Mouse (Mus musculus) cerebellum, adult 2 months (tissue): Measurements from ENCODE around the gene Efcab14. TPM values are rescaled to one million over a fixed set of nuclear protein-coding genes. Genes with fewer than 3 reads are reported as not detected.

Experiments
- DNase-seq, 2 experiments: peaks; one replicate each; pipeline ENCODE4 v3.0.0; 2021
- H3K27ac ChIP-seq: fragments of 200-500 bp; 2 replicates; pipeline ENCODE4 v1.5.1; 2012; ENCODE audit warnings: low read length, control low read depth, inconsistent platforms; ENCODE audit not compliant: insufficient read depth
- H3K27me3 ChIP-seq: fragments of 200-500 bp; 2 replicates; pipeline ENCODE4 v1.6.1; 2012; ENCODE audit warnings: inconsistent platforms, mild to moderate bottlenecking, low read length, moderate library complexity; ENCODE audit not compliant: control insufficient read depth, insufficient read depth
- H3K4me1 ChIP-seq: fragments of 200-500 bp; 2 replicates; pipeline ENCODE4 v1.6.1; 2011; ENCODE audit warnings: low read length; ENCODE audit not compliant: control insufficient read depth, insufficient read depth
- H3K4me3 ChIP-seq: fragments of 200-500 bp; replicated peaks from 2 replicates; pipeline ENCODE3; 2011; ENCODE audit warnings: mild to moderate bottlenecking, low read depth, low read length, control low read depth; ENCODE audit not compliant: insufficient read depth
- CTCF ChIP-seq: fragments of 200-500 bp; IDR thresholded peaks from 2 replicates; pipeline ENCODE4 v1.5.1; 2011; ENCODE audit warnings: low read depth, mild to moderate bottlenecking, control low read depth, low read length, moderate library complexity, borderline replicate concordance; ENCODE audit not compliant: insufficient read depth
- POLR2A ChIP-seq: fragments of 200-500 bp; IDR thresholded peaks from 2 replicates; pipeline ENCODE4 v1.6.1; 2011; ENCODE audit warnings: low read length, control low read depth, borderline replicate concordance; ENCODE audit not compliant: insufficient read depth
- WGBS: fragments of 180-500 bp; shearing (Covaris S2); methylation state at CpG from one replicate; pipeline ENCODE4 v1.1.7; 2018; 5-methylcytosine and 5-hydroxymethylcytosine counted together
- polyA plus RNA-seq: library from polyadenylated mRNA; depleted of rRNA; stranded (reverse); fragments of >200 nt; gene quantifications from 2 replicates; pipeline ENCODE4 v1.2.3, GENCODE M21; 2012

The Efcab14 gene
- polyA plus RNA-seq, 1 experiment: 52.5 TPM

DNA sequence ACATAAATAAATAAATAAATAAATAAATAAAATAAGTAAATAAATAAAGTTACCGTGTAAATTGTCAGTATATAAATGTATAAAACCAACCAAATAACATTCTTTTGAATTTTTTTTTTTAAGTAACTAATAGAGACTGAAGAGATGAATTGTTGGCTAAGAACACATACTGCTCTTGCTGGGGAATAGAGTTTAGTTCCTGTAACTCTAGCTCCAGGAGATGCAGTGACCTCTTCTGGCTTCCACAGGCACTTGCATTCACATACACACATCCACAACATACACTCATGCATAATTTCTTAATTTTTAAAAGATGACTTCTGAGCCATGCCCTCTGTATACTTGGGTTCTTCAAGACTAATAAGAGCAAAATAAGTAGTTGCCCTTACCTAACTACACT is 17.3 kb downstream of the Efcab14 start:
- no peak overlapping the region for H3K4me3 ChIP-seq
- DNase-seq: no peak
- no peaks in the 10 kb centered on the region for H3K27me3 ChIP-seq
- WGBS: 97% methylated on average over 1 of the region's 1 CpGs
- no peak for TF ChIP-seq CTCF
- no peak for TF ChIP-seq POLR2A
- no peaks in the 10 kb centered on the region for H3K4me1 ChIP-seq
- no peak overlapping the region for H3K27ac ChIP-seq

DNA sequence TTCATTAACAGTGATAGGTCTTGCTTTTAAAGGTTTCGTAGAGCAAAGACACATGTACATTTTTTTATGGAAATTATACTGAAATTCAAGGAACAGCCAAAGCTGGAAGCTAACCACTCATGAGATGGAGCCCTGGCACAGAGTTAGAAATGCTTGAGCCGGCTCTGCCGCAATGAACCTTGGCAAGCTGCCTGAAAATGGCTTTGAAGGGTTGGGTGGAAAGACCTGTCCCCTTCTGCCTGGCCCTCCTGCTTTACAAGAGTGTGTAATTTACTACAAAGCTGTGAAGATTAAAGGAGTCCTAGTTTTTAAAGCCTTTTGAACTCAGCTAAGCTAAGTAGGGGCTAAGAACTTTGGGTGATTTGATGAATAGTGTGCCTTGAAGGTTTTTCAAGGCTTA is 23.7 kb downstream of the Efcab14 start:
- DNase-seq: peak in 1 of 2 experiments; percentile 23
- Histone ChIP-seq H3K27me3 (no peaks in the 10 kb centered on the region), H3K4me3 (no peak overlapping the region), H3K4me1 (no peaks in the 10 kb centered on the region), H3K27ac (no peak overlapping the region)
- 28% methylated on average over 3 of the region's 3 CpGs for WGBS
- TF ChIP-seq CTCF: no peak
- no peak for TF ChIP-seq POLR2A

DNA sequence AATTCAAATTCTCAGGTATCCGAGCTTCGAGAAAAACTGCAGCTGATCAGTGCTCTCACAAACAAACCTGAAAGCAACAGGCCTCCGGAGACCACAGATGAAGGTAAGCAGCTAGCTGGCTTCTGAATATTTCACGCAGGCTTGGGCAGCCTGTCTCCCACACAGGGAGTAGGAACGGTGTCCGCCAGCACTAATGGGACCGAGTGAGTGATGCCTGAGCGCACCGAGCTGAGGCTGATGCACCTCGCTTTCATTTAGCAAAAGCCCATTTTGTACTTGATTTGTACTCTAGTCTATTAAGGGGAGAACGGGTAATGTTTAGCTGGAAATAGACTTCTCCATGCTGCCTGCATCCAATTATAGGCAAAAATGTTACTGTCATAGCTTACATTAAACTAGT is 27.0 kb downstream of the Efcab14 start:
- no peak for TF ChIP-seq POLR2A
- TF ChIP-seq CTCF: no peak
- no peak for DNase-seq
- no peak overlapping the region for H3K4me3 ChIP-seq
- no peak overlapping the region for H3K27ac ChIP-seq
- WGBS: 88% methylated on average over 11 of the region's 11 CpGs
- H3K27me3 ChIP-seq: no peaks in the 10 kb centered on the region
- no peaks in the 10 kb centered on the region for H3K4me1 ChIP-seq

DNA sequence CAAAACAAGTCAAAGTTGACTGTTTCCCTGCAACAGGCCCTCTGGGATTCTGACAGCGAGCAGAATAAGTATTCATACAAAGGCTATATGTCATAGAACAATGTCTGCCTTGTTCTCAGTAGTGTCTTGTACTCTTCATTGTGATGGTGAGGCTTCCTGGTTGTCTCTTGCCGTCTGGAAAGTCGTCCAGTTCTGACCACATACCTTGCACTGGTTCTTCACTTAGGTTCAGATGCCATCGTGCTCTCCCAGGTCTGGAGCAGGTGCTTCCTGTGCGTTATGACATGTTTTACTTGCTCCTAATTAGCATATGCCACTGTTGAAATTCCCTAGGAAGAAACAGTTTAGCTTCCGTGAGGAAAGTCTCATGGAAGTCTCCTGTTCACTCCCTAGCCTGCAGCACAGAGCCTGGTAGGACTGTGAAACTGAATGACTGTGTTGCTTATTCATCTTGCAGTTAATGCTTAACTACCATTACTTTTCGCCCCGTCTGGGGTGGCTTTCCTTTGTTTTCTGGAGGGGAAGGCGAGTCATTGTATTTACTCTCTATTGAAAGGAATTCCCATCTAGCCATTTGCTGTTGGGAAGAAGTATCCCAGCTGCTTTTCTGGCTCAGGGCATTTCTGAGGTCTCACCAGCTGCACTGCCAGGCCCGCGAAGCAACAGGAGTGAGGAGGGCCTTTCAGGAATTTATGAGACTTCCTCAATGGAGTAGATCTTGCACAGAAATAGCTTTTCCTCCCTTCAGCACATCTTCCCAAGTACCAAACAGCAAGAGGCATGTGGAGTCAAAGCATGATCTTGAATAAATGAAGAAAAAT is 30.3 kb downstream of the Efcab14 start:
- H3K27me3 ChIP-seq: no peaks in the 10 kb centered on the region
- no peak overlapping the region for H3K27ac ChIP-seq
- no peaks in the 10 kb centered on the region for H3K4me1 ChIP-seq
- TF ChIP-seq POLR2A (no peak), CTCF (no peak)
- no peak for DNase-seq
- 62% methylated on average over 11 of the region's 11 CpGs for WGBS
- no peak overlapping the region for H3K4me3 ChIP-seq

DNA sequence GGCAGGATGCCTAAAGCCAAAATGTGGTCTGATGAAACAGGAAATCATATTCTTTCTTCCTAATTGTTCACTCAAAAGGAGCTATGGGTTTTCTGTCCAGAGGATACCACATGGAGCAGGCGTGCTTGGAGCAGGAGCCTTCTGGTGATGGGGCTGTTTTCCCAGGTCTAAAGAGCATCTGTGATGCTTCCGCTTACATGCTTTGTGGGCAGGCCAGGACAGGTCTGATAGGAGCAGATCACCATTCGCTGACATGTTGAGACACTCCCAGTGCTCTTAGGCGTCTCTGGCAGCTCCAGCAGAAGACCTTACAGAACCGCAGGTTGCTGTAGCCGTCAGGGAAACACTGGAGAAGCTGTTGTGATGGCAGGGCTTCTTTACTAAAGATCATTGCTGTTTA is 37.5 kb downstream of the Efcab14 start:
- TF ChIP-seq CTCF (no peak), POLR2A (no peak)
- WGBS: 76% methylated on average over 6 of the region's 6 CpGs
- Histone ChIP-seq H3K27me3 (no peaks in the 10 kb centered on the region), H3K4me3 (no peak overlapping the region), H3K27ac (no peak overlapping the region), H3K4me1 (no peaks in the 10 kb centered on the region)
- no peak for DNase-seq

DNA sequence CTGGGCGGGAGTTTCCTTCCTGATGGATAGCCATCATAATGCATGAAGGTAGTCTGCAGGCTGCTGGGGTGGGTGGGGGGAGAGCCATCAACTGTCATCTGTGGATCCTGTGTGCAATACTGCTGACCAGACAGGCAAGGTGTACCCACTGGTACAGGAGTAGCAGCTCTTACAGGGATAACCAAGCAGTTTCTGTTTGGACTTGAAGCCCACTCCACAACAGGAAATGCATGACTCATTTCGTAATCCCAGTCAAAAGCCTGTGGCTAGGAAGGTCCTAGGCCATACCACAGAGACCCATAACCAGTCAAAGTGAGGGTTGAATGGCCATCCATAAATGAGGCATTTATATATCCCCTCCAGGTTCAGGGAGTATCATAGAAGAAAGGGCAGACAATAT is 40.1 kb downstream of the Efcab14 start:
- WGBS: 96% methylated on average over 2 of the region's 2 CpGs
- TF ChIP-seq CTCF (no peak), POLR2A (no peak)
- H3K27me3 ChIP-seq: no peaks in the 10 kb centered on the region
- H3K4me3 ChIP-seq: no peak overlapping the region
- H3K27ac ChIP-seq: no peak overlapping the region
- H3K4me1 ChIP-seq: no peaks in the 10 kb centered on the region
- DNase-seq: no peak

DNA sequence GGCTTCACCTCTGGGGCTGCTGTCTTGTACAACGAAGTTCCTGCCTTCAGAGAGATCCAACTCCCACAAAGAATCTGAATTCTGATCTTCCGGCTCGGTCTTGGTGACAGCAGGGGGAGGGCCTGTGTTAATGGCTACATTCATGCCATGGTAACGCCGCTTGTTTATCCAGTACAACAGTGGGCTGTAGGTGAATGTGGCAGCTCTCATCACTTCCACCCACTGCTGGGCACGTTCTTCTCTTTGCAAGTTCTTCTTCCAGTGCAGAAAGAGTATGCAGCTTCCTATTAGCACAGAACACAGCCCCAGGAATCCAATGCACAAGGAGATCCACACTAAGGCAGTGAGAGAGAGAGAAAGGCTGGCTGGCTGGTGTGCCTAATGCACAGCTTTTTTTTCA is 42.7 kb downstream of the Efcab14 start:
- peaks cover 3% of the 10 kb centered on the region; the same call in 1 of the 2 replicates for H3K4me1 ChIP-seq
- no peaks in the 10 kb centered on the region for H3K27me3 ChIP-seq
- no peak for DNase-seq
- WGBS: 17% methylated on average over 6 of the region's 6 CpGs
- no peak for TF ChIP-seq POLR2A
- TF ChIP-seq CTCF: no peak
- no peak overlapping the region for H3K4me3 ChIP-seq
- no peak overlapping the region for H3K27ac ChIP-seq

DNA sequence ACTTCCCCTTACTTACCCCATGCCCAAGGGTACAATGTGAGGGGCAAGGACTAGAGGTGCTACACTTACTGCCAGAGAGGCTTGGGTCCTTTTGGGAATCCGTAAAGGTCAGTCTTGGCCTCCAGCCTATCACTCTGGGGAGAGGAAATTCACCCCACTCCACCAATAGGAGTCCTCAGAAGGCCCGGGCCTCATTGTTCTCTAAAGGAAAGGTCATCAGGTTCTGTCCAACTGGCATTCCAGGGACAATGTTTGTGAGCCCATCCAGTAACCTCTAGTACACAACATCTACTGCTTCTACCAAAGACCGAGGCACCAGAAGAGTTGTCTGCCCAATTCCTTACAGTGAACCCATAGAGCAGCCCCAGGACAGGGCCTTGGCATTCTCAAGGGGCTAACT is 43.4 kb downstream of the Efcab14 start, which contains the start of gene Tex38:
Gene Tex38, minus strand, starts transcription at position 101 of the 400 bp plus-strand sequence.
- no peak within 1 kb of the TSS for H3K4me3 ChIP-seq
- no peak for DNase-seq
- no peaks in the 10 kb centered on the region for H3K27me3 ChIP-seq
- peaks cover 3% of the 10 kb centered on the region; the same call in 1 of the 2 replicates for H3K4me1 ChIP-seq
- no peak for TF ChIP-seq CTCF
- no peak for TF ChIP-seq POLR2A
- H3K27ac ChIP-seq: no peak within 1 kb of the TSS
- 83% methylated on average over 3 of the region's 3 CpGs for WGBS
